Mouse (Mus musculus) spleen, adult 2 months (tissue): ENCODE data around the gene Ctu1. TPM values are rescaled to one million over a fixed set of nuclear protein-coding genes. Genes with fewer than 3 reads are reported as not detected.

Experiments used
- DNase-seq, 2 experiments: peaks; one replicate each; pipeline versions ENCODE4 v3.0.0 to v3.0.0-alpha.2; 2012 to 2021; ENCODE audit warnings: low spot score in 2 of 2, low read depth in 1 of 2
- H3K27ac ChIP-seq: fragments of 200-500 bp; 2 replicates; pipeline ENCODE4 v1.5.1; 2012; ENCODE audit warnings: low read length, inconsistent platforms; ENCODE audit not compliant: insufficient read depth
- H3K27me3 ChIP-seq: fragments of 200-500 bp; 2 replicates; pipeline ENCODE4 v1.6.1; 2012; ENCODE audit warnings: mild to moderate bottlenecking, moderate library complexity, low read length, inconsistent platforms; ENCODE audit not compliant: control insufficient read depth, insufficient read depth
- H3K36me3 ChIP-seq: fragments of 200-500 bp; 2 replicates; pipeline ENCODE4 v1.6.1; 2012; ENCODE audit warnings: mild to moderate bottlenecking, low read length, inconsistent platforms; ENCODE audit not compliant: control insufficient read depth, insufficient read depth
- H3K4me1 ChIP-seq: fragments of 200-500 bp; 2 replicates; pipeline ENCODE4 v1.6.1; 2011; ENCODE audit warnings: inconsistent platforms; ENCODE audit not compliant: control insufficient read depth, insufficient read depth, insufficient read length
- H3K4me3 ChIP-seq: fragments of 200-500 bp; 2 replicates; pipeline ENCODE4 v1.5.1; 2011; ENCODE audit warnings: mild to moderate bottlenecking, inconsistent platforms; ENCODE audit not compliant: insufficient read depth, insufficient read length; ENCODE audit errors: extremely low read depth
- CTCF ChIP-seq: fragments of 200-500 bp; IDR thresholded peaks from 2 replicates; pipeline ENCODE4 v1.5.1; 2011; ENCODE audit warnings: mild to moderate bottlenecking, inconsistent platforms; ENCODE audit not compliant: insufficient read depth, insufficient read length, insufficient replicate concordance; ENCODE audit errors: extremely low read depth
- POLR2A ChIP-seq: fragments of 200-500 bp; IDR thresholded peaks from 2 replicates; pipeline ENCODE4 v1.6.1; 2011; ENCODE audit warnings: low read depth, low read length, inconsistent platforms
- WGBS: fragments of 180-500 bp; shearing (Covaris S2); methylation state at CpG from one replicate; pipeline ENCODE4 v1.1.7; 2018; 5-methylcytosine and 5-hydroxymethylcytosine counted together
- polyA plus RNA-seq: library from polyadenylated mRNA; depleted of rRNA; stranded (reverse); fragments of >200 nt; gene quantifications from 2 replicates; pipeline ENCODE4 v1.2.3, GENCODE M21; 2012; rRNA removed

The Ctu1 gene
- 8.9 and 11.4 TPM in 2 replicates for polyA plus RNA-seq

GRCm38 (mm10) chr7:43671809-43672580, at the start of gene Ctu1:
Ctu1 (plus strand) TSS chr7:43672016.
- TF ChIP-seq POLR2A (peak; percentile 9; the same call in 1 of the 2 replicates), CTCF (no peak)
- Histone ChIP-seq H3K4me1 (peaks cover 9% of the 10 kb centered on the region; the same call in 1 of the 2 replicates), H3K36me3 (peaks cover 13% of the 10 kb centered on the region), H3K4me3 (peak within 1 kb of the TSS; percentile 86), H3K27ac (peak within 1 kb of the TSS; percentile 77), H3K27me3 (no peaks in the 10 kb centered on the region)
- peak; percentile 78 to 83 for DNase-seq
- under 1% methylated on average over 26 of the region's 26 CpGs for WGBS

GRCm38 (mm10) chr7:43622927-43623326, 48.9 kb upstream of the Ctu1 start:
- DNase-seq: no peak
- Histone ChIP-seq H3K4me1 (no peaks in the 10 kb centered on the region), H3K36me3 (no peaks in the 10 kb centered on the region), H3K27ac (no peak overlapping the region), H3K27me3 (no peaks in the 10 kb centered on the region), H3K4me3 (no peak overlapping the region)
- 43% methylated on average over 7 of the region's 7 CpGs for WGBS
- TF ChIP-seq CTCF (no peak), POLR2A (no peak)

- H3K4me3 ChIP-seq: no peak overlapping the region
- H3K27me3 ChIP-seq: no peaks in the 10 kb centered on the region
- TF ChIP-seq CTCF (no peak), POLR2A (no peak)
- WGBS: 57% methylated on average over 10 of the region's 10 CpGs
- no peak overlapping the region for H3K27ac ChIP-seq
- DNase-seq: no peak
- H3K36me3 ChIP-seq: no peaks in the 10 kb centered on the region
- no peaks in the 10 kb centered on the region for H3K4me1 ChIP-seq
These were observed 48.0 kb upstream of the Ctu1 start for GRCm38 (mm10) chr7:43623819-43624218.

GRCm38 (mm10) chr7:43625065-43625464, 46.8 kb upstream of the Ctu1 start:
- DNase-seq: no peak
- H3K4me3 ChIP-seq: no peak overlapping the region
- no peak overlapping the region for H3K27ac ChIP-seq
- 57% methylated on average over 3 of the region's 3 CpGs for WGBS
- no peak for TF ChIP-seq CTCF
- no peak for TF ChIP-seq POLR2A
- no peaks in the 10 kb centered on the region for H3K36me3 ChIP-seq
- H3K27me3 ChIP-seq: no peaks in the 10 kb centered on the region
- H3K4me1 ChIP-seq: no peaks in the 10 kb centered on the region

- no peaks in the 10 kb centered on the region for H3K4me1 ChIP-seq
- no peak for DNase-seq
- H3K36me3 ChIP-seq: no peaks in the 10 kb centered on the region
- H3K27ac ChIP-seq: no peak overlapping the region
- H3K4me3 ChIP-seq: no peak overlapping the region
- TF ChIP-seq POLR2A (no peak), CTCF (no peak)
- H3K27me3 ChIP-seq: no peaks in the 10 kb centered on the region
- WGBS: 73% methylated on average over 8 of the region's 8 CpGs
These were observed 45.9 kb upstream of the Ctu1 start for GRCm38 (mm10) chr7:43625794-43626422.

GRCm38 (mm10) chr7:43633940-43634339, 37.9 kb upstream of the Ctu1 start:
- no peak for TF ChIP-seq POLR2A
- TF ChIP-seq CTCF: no peak
- no peak overlapping the region for H3K4me3 ChIP-seq
- DNase-seq: no peak
- 87% methylated on average over 4 of the region's 4 CpGs for WGBS
- no peaks in the 10 kb centered on the region for H3K36me3 ChIP-seq
- no peaks in the 10 kb centered on the region for H3K4me1 ChIP-seq
- no peaks in the 10 kb centered on the region for H3K27me3 ChIP-seq
- H3K27ac ChIP-seq: no peak overlapping the region

GRCm38 (mm10) chr7:43634500-43634899, 37.3 kb upstream of the Ctu1 start, which contains the start of gene Ceacam18:
Ceacam18 (plus strand) TSS chr7:43634707.
- 59% methylated on average over 6 of the region's 6 CpGs for WGBS
- Histone ChIP-seq H3K27me3 (no peaks in the 10 kb centered on the region), H3K4me1 (no peaks in the 10 kb centered on the region), H3K36me3 (no peaks in the 10 kb centered on the region), H3K27ac (no peak within 1 kb of the TSS), H3K4me3 (no peak within 1 kb of the TSS)
- no peak for TF ChIP-seq POLR2A
- no peak for TF ChIP-seq CTCF
- no peak for DNase-seq
